Mouse (Mus musculus): ENCODE data around the gene Htr6. TPM values are rescaled to one million over a fixed set of nuclear protein-coding genes. Genes with fewer than 3 reads are reported as not detected.

The Htr6 gene
- polyA plus RNA-seq, 1 experiment from 2014 or later = not detected

- Histone ChIP-seq H3K27me3 (replicated peaks) (no peaks in the 10 kb centered on the region), H3K36me3 (no peaks in the 10 kb centered on the region; the same call in 1 of the 2 replicates), H3K4me3 (replicated peaks) (no peak overlapping the region), H3K4me1 (0 out of 2 replicates have a peak, but pooled peaks cover 4% of the 10 kb centered on the region), H3K9ac (no peak overlapping the region), H3K9me3 (no peaks in the 10 kb centered on the region), H3K4me2 (no peak overlapping the region), H3K27ac (no peak overlapping the region)
- 15% methylated on average over 10 of the region's 10 CpGs for WGBS
- no peak for ATAC-seq (ENCODE audit: insufficient read depth, low FRiP score, low read depth)
Measured at GRCm38 (mm10) chr4:139040084-139040839, 35.1 kb downstream of the Htr6 start.

GRCm38 (mm10) chr4:139037795-139038607 is 37.4 kb downstream of the Htr6 start:
- H3K4me3 ChIP-seq (replicated peaks) = no peak overlapping the region
- no peak for ATAC-seq (ENCODE audit: insufficient read depth, low FRiP score, low read depth)
- 0 out of 2 replicates have a peak overlapping the region, but pooled peaks have one; percentile 16 for H3K27ac ChIP-seq
- no peak overlapping the region for H3K4me2 ChIP-seq
- H3K9me3 ChIP-seq = no peaks in the 10 kb centered on the region
- H3K27me3 ChIP-seq (replicated peaks) = no peaks in the 10 kb centered on the region
- H3K4me1 ChIP-seq = 0 out of 2 replicates have a peak, but pooled peaks cover 4% of the 10 kb centered on the region
- 43% methylated on average over 17 of the region's 17 CpGs for whole genome bisulfite sequencing
- no peak overlapping the region for H3K9ac ChIP-seq
- no peaks in the 10 kb centered on the region; the same call in 1 of the 2 replicates for H3K36me3 ChIP-seq

- Histone ChIP-seq H3K36me3 (no peaks in the 10 kb centered on the region; the same call in 1 of the 2 replicates), H3K4me2 (no peak overlapping the region), H3K9me3 (no peaks in the 10 kb centered on the region), H3K27ac (no peak overlapping the region), H3K27me3 (replicated peaks) (no peaks in the 10 kb centered on the region), H3K4me1 (0 out of 2 replicates have a peak, but pooled peaks cover 4% of the 10 kb centered on the region), H3K4me3 (replicated peaks) (no peak overlapping the region), H3K9ac (no peak overlapping the region)
- whole genome bisulfite sequencing = 78% methylated on average over 3 of the region's 3 CpGs
- ATAC-seq (ENCODE audit: insufficient read depth, low FRiP score, low read depth) = no peak
Measured at GRCm38 (mm10) chr4:139035799-139036198, 39.6 kb downstream of the Htr6 start.

GRCm38 (mm10) chr4:139034942-139035341 is 40.4 kb downstream of the Htr6 start:
- H3K36me3 ChIP-seq = no peaks in the 10 kb centered on the region; the same call in 1 of the 2 replicates
- H3K4me1 ChIP-seq = 0 out of 2 replicates have a peak, but pooled peaks cover 4% of the 10 kb centered on the region
- 88% methylated on average over 3 of the region's 3 CpGs for WGBS
- no peak overlapping the region for H3K27ac ChIP-seq
- H3K9me3 ChIP-seq = no peaks in the 10 kb centered on the region
- no peak overlapping the region for H3K4me3 ChIP-seq (replicated peaks)
- no peak overlapping the region for H3K9ac ChIP-seq
- no peak overlapping the region for H3K4me2 ChIP-seq
- no peak for ATAC-seq (ENCODE audit: insufficient read depth, low FRiP score, low read depth)
- H3K27me3 ChIP-seq (replicated peaks) = no peaks in the 10 kb centered on the region

- no peak overlapping the region for H3K9ac ChIP-seq
- H3K36me3 ChIP-seq = no peaks in the 10 kb centered on the region; the same call in 1 of the 2 replicates
- 0 out of 2 replicates have a peak, but pooled peaks cover 4% of the 10 kb centered on the region for H3K4me1 ChIP-seq
- no peak for ATAC-seq (ENCODE audit: insufficient read depth, low FRiP score, low read depth)
- H3K27me3 ChIP-seq (replicated peaks) = no peaks in the 10 kb centered on the region
- H3K4me3 ChIP-seq (replicated peaks) = no peak overlapping the region
- no peak overlapping the region for H3K4me2 ChIP-seq
- 41% methylated on average over 4 of the region's 4 CpGs for WGBS
- no peak overlapping the region for H3K27ac ChIP-seq
- no peaks in the 10 kb centered on the region for H3K9me3 ChIP-seq
Measured at GRCm38 (mm10) chr4:139034540-139034939, 40.8 kb downstream of the Htr6 start.

GRCm38 (mm10) chr4:139034010-139034367 is 41.4 kb downstream of the Htr6 start:
- ATAC-seq (ENCODE audit: insufficient read depth, low FRiP score, low read depth) = peak; percentile 38; the same call in 1 of the 2 replicates
- 0 out of 2 replicates have a peak, but pooled peaks cover 4% of the 10 kb centered on the region for H3K4me1 ChIP-seq
- H3K9ac ChIP-seq = no peak overlapping the region
- no peak overlapping the region for H3K27ac ChIP-seq
- no peaks in the 10 kb centered on the region; the same call in 1 of the 2 replicates for H3K36me3 ChIP-seq
- no peaks in the 10 kb centered on the region for H3K27me3 ChIP-seq (replicated peaks)
- no peaks in the 10 kb centered on the region for H3K9me3 ChIP-seq
- 85% methylated on average over 8 of the region's 8 CpGs for WGBS
- H3K4me3 ChIP-seq (replicated peaks) = no peak overlapping the region
- no peak overlapping the region for H3K4me2 ChIP-seq

- Histone ChIP-seq H3K4me1 (0 out of 2 replicates have a peak, but pooled peaks cover 4% of the 10 kb centered on the region), H3K4me3 (replicated peaks) (no peak overlapping the region), H3K9me3 (no peaks in the 10 kb centered on the region), H3K27ac (no peak overlapping the region), H3K27me3 (replicated peaks) (no peaks in the 10 kb centered on the region), H3K4me2 (no peak overlapping the region), H3K9ac (no peak overlapping the region), H3K36me3 (no peaks in the 10 kb centered on the region; the same call in 1 of the 2 replicates)
- ATAC-seq (ENCODE audit: insufficient read depth, low FRiP score, low read depth) = no peak
- WGBS = 76% methylated on average over 11 of the region's 11 CpGs
Measured at GRCm38 (mm10) chr4:139033263-139034009, 41.9 kb downstream of the Htr6 start.

GRCm38 (mm10) chr4:139032521-139032920 is 42.8 kb downstream of the Htr6 start:
- H3K4me2 ChIP-seq = no peak overlapping the region
- H3K9me3 ChIP-seq = no peaks in the 10 kb centered on the region
- WGBS = 78% methylated on average over 12 of the region's 12 CpGs
- no peak overlapping the region for H3K4me3 ChIP-seq (replicated peaks)
- H3K27me3 ChIP-seq (replicated peaks) = no peaks in the 10 kb centered on the region
- H3K4me1 ChIP-seq = no peaks in the 10 kb centered on the region
- no peak overlapping the region for H3K27ac ChIP-seq
- no peaks in the 10 kb centered on the region; the same call in 1 of the 2 replicates for H3K36me3 ChIP-seq
- no peak for ATAC-seq (ENCODE audit: insufficient read depth, low FRiP score, low read depth)
- H3K9ac ChIP-seq = no peak overlapping the region

- Histone ChIP-seq H3K4me1 (no peaks in the 10 kb centered on the region), H3K36me3 (no peaks in the 10 kb centered on the region), H3K4me2 (no peak overlapping the region), H3K27me3 (replicated peaks) (no peaks in the 10 kb centered on the region), H3K9ac (no peak overlapping the region), H3K9me3 (no peaks in the 10 kb centered on the region), H3K27ac (no peak overlapping the region), H3K4me3 (replicated peaks) (no peak overlapping the region)
- ATAC-seq (ENCODE audit: insufficient read depth, low FRiP score, low read depth) = no peak
- WGBS = 54% methylated on average over 6 of the region's 6 CpGs
Measured at GRCm38 (mm10) chr4:139030675-139031074, 44.7 kb downstream of the Htr6 start.

GRCm38 (mm10) chr4:139024379-139024778 is 51.0 kb downstream of the Htr6 start:
- WGBS = 43% methylated on average over 2 of the region's 2 CpGs
- no peaks in the 10 kb centered on the region for H3K36me3 ChIP-seq
- no peak overlapping the region for H3K4me2 ChIP-seq
- no peaks in the 10 kb centered on the region for H3K27me3 ChIP-seq (replicated peaks)
- no peak overlapping the region for H3K9ac ChIP-seq
- no peaks in the 10 kb centered on the region for H3K4me1 ChIP-seq
- no peak overlapping the region for H3K27ac ChIP-seq
- no peaks in the 10 kb centered on the region for H3K9me3 ChIP-seq
- ATAC-seq (ENCODE audit: insufficient read depth, low FRiP score, low read depth) = no peak
- H3K4me3 ChIP-seq (replicated peaks) = no peak overlapping the region

- Histone ChIP-seq H3K4me3 (replicated peaks) (no peak overlapping the region), H3K9me3 (no peaks in the 10 kb centered on the region), H3K4me1 (no peaks in the 10 kb centered on the region), H3K36me3 (no peaks in the 10 kb centered on the region), H3K9ac (no peak overlapping the region), H3K4me2 (no peak overlapping the region), H3K27ac (no peak overlapping the region), H3K27me3 (replicated peaks) (no peaks in the 10 kb centered on the region)
- no peak for ATAC-seq (ENCODE audit: insufficient read depth, low FRiP score, low read depth)
- WGBS = 76% methylated on average over 3 of the region's 3 CpGs
Measured at GRCm38 (mm10) chr4:139020385-139020784, 55.0 kb downstream of the Htr6 start.
